Mouse (Mus musculus): ENCODE measurements around the gene Crybg1. TPM values are rescaled to one million over a fixed set of nuclear protein-coding genes. Genes with fewer than 3 reads are reported as not detected.

Crybg1 gene
- polyA plus RNA-seq, 1 experiment from 2014 or later, result 0.69 TPM

GRCm38 (mm10) chr10:44006815-44007214 is 141.8 kb downstream of the Crybg1 start:
- no peaks in the 10 kb centered on the region for H3K9me3 ChIP-seq (ENCODE audit: low read length)
- peaks cover 23% of the 10 kb centered on the region; the same call in 1 of the 2 replicates for H3K27me3 ChIP-seq (replicated peaks; ENCODE audit: insufficient read depth, low read length)
- ATAC-seq (no peak), DNase-seq (ENCODE audit: low spot score) (no peak)
- no peak overlapping the region for H3K27ac ChIP-seq (ENCODE audit: low read length)
- no peak for TF ChIP-seq EP300 (IDR thresholded peaks at IDR 0.05)
- TF ChIP-seq CTCF (IDR thresholded peaks at IDR 0.05), result no peak
- no peaks in the 10 kb centered on the region for H3K36me3 ChIP-seq (ENCODE audit: insufficient read depth, low read length)
- whole genome bisulfite sequencing, result 62% methylated on average over 4 of the region's 4 CpGs
- H3K4me2 ChIP-seq (replicated peaks; ENCODE audit: low read depth, low read length), result no peak overlapping the region
- H3K4me3 ChIP-seq (ENCODE audit: low read depth, low read length), result no peak overlapping the region
- H3K4me1 ChIP-seq (ENCODE audit: insufficient read depth, low read depth, low read length), result no peaks in the 10 kb centered on the region
- H3K9ac ChIP-seq (replicated peaks; ENCODE audit: low read depth), result no peak overlapping the region

DNA sequence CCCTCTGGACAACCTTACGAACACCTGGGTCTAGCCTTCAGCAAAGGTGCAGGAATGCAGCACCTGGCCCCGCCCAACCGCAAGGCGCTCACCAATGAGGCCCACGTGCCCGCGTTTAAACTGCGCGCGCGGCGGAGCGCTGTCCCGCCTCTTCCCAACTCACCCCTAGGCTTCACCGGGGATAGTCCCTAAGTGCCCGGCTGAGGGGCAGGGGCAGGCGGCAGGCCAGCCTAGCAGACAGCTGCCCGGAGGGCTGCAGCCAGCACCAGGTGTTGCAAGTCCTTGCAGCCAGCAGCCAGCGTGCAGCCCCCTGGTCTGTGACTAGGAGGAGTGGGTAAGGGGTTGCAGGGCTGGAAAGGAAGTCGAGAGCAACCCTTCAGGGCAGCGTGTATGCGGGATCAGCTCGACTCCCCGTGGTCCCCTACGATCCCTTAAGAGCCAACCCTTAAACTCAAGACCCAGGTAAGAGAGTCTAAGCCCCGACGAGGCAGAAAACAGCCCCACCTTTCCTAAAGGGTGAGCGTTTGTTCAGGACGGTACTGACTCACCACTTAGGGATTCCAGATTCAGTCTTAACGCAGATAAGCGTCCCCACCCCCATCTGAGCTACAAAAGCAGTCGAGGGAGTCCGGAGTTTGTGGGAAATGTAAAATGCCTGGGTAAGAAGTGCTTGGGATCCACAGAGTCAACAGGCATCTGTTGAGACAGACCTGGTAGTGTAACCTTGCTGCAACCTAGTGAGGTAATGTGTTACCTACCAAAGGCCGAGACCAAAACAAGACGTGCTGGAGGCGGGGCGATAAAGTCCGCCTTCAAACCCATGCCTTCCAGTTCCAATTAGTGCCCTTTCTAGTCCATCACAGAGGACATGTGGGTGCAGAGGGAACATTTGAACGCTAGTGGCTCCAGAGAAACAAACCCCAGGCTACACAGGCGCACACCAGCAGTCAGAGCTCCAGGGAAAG is 142.7 kb downstream of the Crybg1 start:
- Histone ChIP-seq H3K27ac (ENCODE audit: low read length) (no peak overlapping the region), H3K27me3 (replicated peaks; ENCODE audit: insufficient read depth, low read length) (peaks cover 23% of the 10 kb centered on the region; the same call in 1 of the 2 replicates), H3K4me2 (replicated peaks; ENCODE audit: low read depth, low read length) (peak overlapping the region; percentile 60), H3K4me3 (ENCODE audit: low read depth, low read length) (peak overlapping the region; percentile 28), H3K9ac (replicated peaks; ENCODE audit: low read depth) (no peak overlapping the region), H3K36me3 (ENCODE audit: insufficient read depth, low read length) (no peaks in the 10 kb centered on the region), H3K4me1 (ENCODE audit: insufficient read depth, low read depth, low read length) (no peaks in the 10 kb centered on the region), H3K9me3 (ENCODE audit: low read length) (no peaks in the 10 kb centered on the region)
- WGBS, result 2% methylated on average over 39 of the region's 40 CpGs
- peak; percentile 67 for DNase-seq (ENCODE audit: low spot score)
- peak; percentile 76 for ATAC-seq
- TF ChIP-seq CTCF (IDR thresholded peaks at IDR 0.05) (no peak), EP300 (IDR thresholded peaks at IDR 0.05) (no peak)

- ATAC-seq, result no peak
- Histone ChIP-seq H3K36me3 (ENCODE audit: insufficient read depth, low read length) (no peaks in the 10 kb centered on the region), H3K27ac (ENCODE audit: low read length) (no peak overlapping the region), H3K27me3 (replicated peaks; ENCODE audit: insufficient read depth, low read length) (peaks cover 23% of the 10 kb centered on the region; the same call in 1 of the 2 replicates), H3K9ac (replicated peaks; ENCODE audit: low read depth) (peak overlapping the region; percentile 46), H3K4me1 (ENCODE audit: insufficient read depth, low read depth, low read length) (no peaks in the 10 kb centered on the region), H3K4me3 (ENCODE audit: low read depth, low read length) (peak overlapping the region; percentile 86), H3K4me2 (replicated peaks; ENCODE audit: low read depth, low read length) (peak overlapping the region; percentile 73), H3K9me3 (ENCODE audit: low read length) (no peaks in the 10 kb centered on the region)
- WGBS, result 4% methylated on average over 33 of the region's 33 CpGs
- DNase-seq (ENCODE audit: low spot score), result peak; percentile 38
- no peak for TF ChIP-seq EP300 (IDR thresholded peaks at IDR 0.05)
- no peak for TF ChIP-seq CTCF (IDR thresholded peaks at IDR 0.05)
Measured at GRCm38 (mm10) chr10:44004221-44004751, 144.4 kb downstream of the Crybg1 start.

DNA sequence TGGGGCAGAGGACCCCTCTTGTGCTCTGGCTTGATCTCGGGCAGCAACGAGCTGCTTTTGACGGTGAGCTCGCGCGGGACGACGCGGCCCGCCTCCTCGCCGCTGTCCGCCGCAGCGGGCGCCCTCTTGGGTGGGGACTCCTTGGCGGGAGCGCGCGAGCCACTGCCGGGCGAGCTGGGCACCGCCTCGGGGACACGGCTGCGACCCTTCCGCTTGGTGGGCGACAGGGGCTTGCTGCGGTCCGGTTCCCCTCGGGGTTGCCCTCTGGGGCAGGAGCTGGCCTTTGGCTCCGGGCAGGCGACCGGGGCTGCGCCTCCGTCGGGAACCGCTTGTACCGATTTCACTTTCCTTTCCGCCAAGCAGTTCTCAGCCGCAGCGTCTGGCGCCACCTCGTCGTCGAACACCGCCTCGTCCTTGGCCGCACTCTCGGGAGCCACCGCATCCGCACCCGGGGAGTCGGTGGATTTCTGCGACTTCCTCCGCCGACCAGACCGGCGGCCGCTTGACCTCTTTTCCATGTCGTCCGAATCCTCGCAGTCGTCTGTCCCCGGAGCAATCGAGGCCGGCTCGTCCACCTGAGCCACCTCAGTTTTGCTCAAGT is 145.0 kb downstream of the Crybg1 start:
- Histone ChIP-seq H3K4me1 (ENCODE audit: insufficient read depth, low read depth, low read length) (no peaks in the 10 kb centered on the region), H3K9ac (replicated peaks; ENCODE audit: low read depth) (peak overlapping the region; percentile 46), H3K27me3 (replicated peaks; ENCODE audit: insufficient read depth, low read length) (peaks cover 23% of the 10 kb centered on the region; the same call in 1 of the 2 replicates), H3K9me3 (ENCODE audit: low read length) (no peaks in the 10 kb centered on the region), H3K4me3 (ENCODE audit: low read depth, low read length) (peak overlapping the region; percentile 86), H3K4me2 (replicated peaks; ENCODE audit: low read depth, low read length) (peak overlapping the region; percentile 73), H3K27ac (ENCODE audit: low read length) (peak overlapping the region; percentile 54), H3K36me3 (ENCODE audit: insufficient read depth, low read length) (no peaks in the 10 kb centered on the region)
- peak; percentile 60 for ATAC-seq
- TF ChIP-seq CTCF (IDR thresholded peaks at IDR 0.05) (peak; percentile 47), EP300 (IDR thresholded peaks at IDR 0.05) (no peak)
- WGBS, result under 1% methylated on average over 52 of the region's 68 CpGs
- DNase-seq (ENCODE audit: low spot score), result peak; percentile 73

GRCm38 (mm10) chr10:44002995-44003524 is 145.6 kb downstream of the Crybg1 start:
- ATAC-seq (no peak), DNase-seq (ENCODE audit: low spot score) (no peak)
- 2% methylated on average over 11 of the region's 11 CpGs for WGBS
- Histone ChIP-seq H3K4me1 (ENCODE audit: insufficient read depth, low read depth, low read length) (no peaks in the 10 kb centered on the region), H3K9ac (replicated peaks; ENCODE audit: low read depth) (peak overlapping the region; percentile 46), H3K4me3 (ENCODE audit: low read depth, low read length) (peak overlapping the region; percentile 86), H3K36me3 (ENCODE audit: insufficient read depth, low read length) (no peaks in the 10 kb centered on the region), H3K27me3 (replicated peaks; ENCODE audit: insufficient read depth, low read length) (peaks cover 23% of the 10 kb centered on the region; the same call in 1 of the 2 replicates), H3K4me2 (replicated peaks; ENCODE audit: low read depth, low read length) (peak overlapping the region; percentile 73), H3K27ac (ENCODE audit: low read length) (no peak overlapping the region), H3K9me3 (ENCODE audit: low read length) (no peaks in the 10 kb centered on the region)
- TF ChIP-seq EP300 (IDR thresholded peaks at IDR 0.05) (no peak), CTCF (IDR thresholded peaks at IDR 0.05) (no peak)

Data from lung, postnatal 0 days (tissue).